Mouse (Mus musculus): ENCODE data around the gene Padi4.

DNA sequence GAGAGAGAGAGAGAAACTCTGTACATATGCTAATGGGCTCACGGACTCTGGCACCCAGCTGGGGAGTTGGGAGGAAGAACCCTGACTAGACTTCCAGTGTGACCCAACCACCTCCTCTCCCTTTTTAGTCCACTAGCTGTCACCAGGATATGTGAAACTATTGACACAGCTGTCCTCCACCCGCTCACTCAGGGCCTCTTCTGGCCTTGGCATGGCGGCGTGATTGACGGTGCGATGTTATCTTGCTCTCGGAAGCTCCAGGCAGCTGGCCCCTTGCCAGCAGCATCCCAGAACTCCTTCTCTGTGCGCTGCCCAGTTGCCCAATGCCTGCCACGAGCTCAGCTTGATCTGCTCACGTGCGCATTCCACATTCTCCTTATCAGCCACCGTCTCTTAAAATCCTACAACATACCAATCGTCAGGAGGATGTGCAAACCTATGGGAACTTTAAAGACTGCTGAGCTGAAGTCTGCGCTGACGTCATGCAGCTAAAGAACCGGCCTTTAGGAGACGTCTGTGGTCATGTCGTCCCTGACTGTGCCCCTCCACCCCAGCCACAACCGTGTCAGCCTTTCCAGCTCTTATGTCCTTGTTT lies 5.9 kb upstream of the Padi4 start:
- TF ChIP-seq POLR2A (IDR thresholded peaks at IDR 0.05; ENCODE audit: insufficient read depth, low read length) (no peak), CTCF (IDR thresholded peaks at IDR 0.05; ENCODE audit: low read depth, low read length) (no peak), EP300 (IDR thresholded peaks at IDR 0.05; ENCODE audit: insufficient read depth, low read depth, low read length) (no peak)
